Mouse (Mus musculus) kidney, postnatal 0 days (tissue): ENCODE results near the gene Wbp2. TPM values are rescaled to one million over a fixed set of nuclear protein-coding genes. Genes with fewer than 3 reads are reported as not detected.
"Not testable (repeated sequence)": the region's sequence is repeated elsewhere in the genome, so short reads cannot be mapped to it uniquely, and the experiment has no call there.

Experiments used
- ATAC-seq: fragments of 200-750 bp; cut with Nextera tagmentation; replicated peaks from 2 replicates; pipeline ENCODE4 v1.8.0; 2017; ENCODE audit warnings: low read depth, moderate number of reproducible peaks, moderate TSS enrichment, moderate library complexity; ENCODE audit not compliant: low FRiP score
- DNase-seq: peaks from one replicate; pipeline ENCODE4 v3.0.0-alpha.2; 2016; ENCODE audit warnings: low spot score
- H3K27ac ChIP-seq: fragments of 300-500 bp; sonication (generic); 2 replicates; pipeline ENCODE4 v1.5.1; 2014; ENCODE audit warnings: mild to moderate bottlenecking
- H3K27me3 ChIP-seq: fragments of 300-500 bp; sonication (generic); 2 replicates; pipeline ENCODE4 v1.6.1; 2014; ENCODE audit warnings: low read length, mixed read lengths; ENCODE audit not compliant: insufficient read depth
- H3K36me3 ChIP-seq: fragments of 300-500 bp; sonication (generic); 2 replicates; pipeline ENCODE4 v1.6.1; 2014; ENCODE audit warnings: low read length, mixed read lengths; ENCODE audit not compliant: insufficient read depth
- H3K4me1 ChIP-seq: fragments of 300-500 bp; sonication (generic); replicated peaks from 2 replicates; pipeline ENCODE4 v1.6.1; 2014; ENCODE audit warnings: antibody characterized with exemption, low read length, mixed read lengths; ENCODE audit not compliant: insufficient read depth
- H3K4me2 ChIP-seq: fragments of 300-500 bp; sonication (generic); 2 replicates; pipeline ENCODE4 v1.6.1; 2014; ENCODE audit warnings: mild to moderate bottlenecking, low read length, moderate library complexity, mixed read lengths
- H3K4me3 ChIP-seq: fragments of 300-500 bp; sonication (generic); replicated peaks from 2 replicates; pipeline ENCODE4 v1.5.1; 2014; ENCODE audit warnings: low read depth, low read length
- H3K9ac ChIP-seq: fragments of 300-500 bp; sonication (generic); 2 replicates; pipeline ENCODE4 v1.6.1; 2014; ENCODE audit warnings: low read depth, low read length
- H3K9me3 ChIP-seq: fragments of 300-500 bp; sonication (generic); replicated peaks from 2 replicates; pipeline ENCODE4 v1.6.1; 2016; ENCODE audit warnings: low read length, inconsistent platforms, mixed read lengths
- CTCF ChIP-seq: IDR thresholded peaks from 2 replicates; pipeline ENCODE4 v1.5.1; 2016; ENCODE audit warnings: antibody characterized with exemption, low read depth, mild to moderate bottlenecking, moderate library complexity
- WGBS: fragments of 180-500 bp; shearing (Covaris S2); extraction: QIAGEN DNeasy Blood & Tissue Kit; methylation state at CpG from one replicate; pipeline ENCODE4 v1.1.7; 2014; 5-methylcytosine and 5-hydroxymethylcytosine counted together
- polyA plus RNA-seq: library from polyadenylated mRNA; unstranded; fragments of >200 nt; fragmentation: Nextera tagmentation; extraction: Ambion mirVana; gene quantifications from 2 replicates; pipeline ENCODE4 v1.2.1, GENCODE M21; 2015

Gene Wbp2
- polyA plus RNA-seq, 1 experiment from 2014 or later: 125 TPM

DNA sequence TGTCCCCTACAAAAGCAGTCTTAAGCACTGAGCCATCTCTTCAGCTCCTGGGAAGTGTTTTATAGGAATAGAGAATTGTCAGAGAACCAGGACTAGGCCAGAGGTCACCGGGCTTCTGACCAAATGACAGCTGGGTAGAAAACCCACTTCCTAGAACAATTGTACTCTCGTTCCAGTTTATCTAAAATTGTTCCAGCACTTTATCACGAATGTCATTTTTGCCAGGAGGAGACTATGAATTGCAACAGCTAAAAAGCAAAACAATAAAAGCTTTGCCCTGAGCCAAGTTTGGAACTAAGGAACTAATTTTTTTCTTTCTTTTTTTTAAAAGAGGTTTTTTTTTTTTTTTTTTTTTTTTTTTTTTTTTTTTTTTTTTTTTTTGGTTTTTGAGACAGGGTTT lies 8.8 kb upstream of the Wbp2 start:
- 58% methylated on average over 3 of the region's 3 CpGs for WGBS
- Histone ChIP-seq H3K27me3 (no peaks in the 10 kb centered on the region), H3K4me3 (no peak overlapping the region), H3K4me1 (peaks cover 25% of the 10 kb centered on the region), H3K27ac (no peak overlapping the region), H3K9me3 (no peaks in the 10 kb centered on the region), H3K4me2 (no peak overlapping the region), H3K36me3 (no peaks in the 10 kb centered on the region), H3K9ac (no peak overlapping the region)
- no peak for ATAC-seq
- TF ChIP-seq CTCF: no peak
- peak; percentile 55 for DNase-seq

- H3K4me2 ChIP-seq: no peak overlapping the region
- peak overlapping the region; percentile 60; the same call in 1 of the 2 replicates for H3K27ac ChIP-seq
- H3K9me3 ChIP-seq: no peaks in the 10 kb centered on the region
- ATAC-seq: no peak
- peaks cover 9% of the 10 kb centered on the region for H3K4me1 ChIP-seq
- DNase-seq: peak; percentile 52
- no peak overlapping the region for H3K4me3 ChIP-seq
- WGBS: 46% methylated on average over 16 of the region's 16 CpGs
- no peak for TF ChIP-seq CTCF
- no peaks in the 10 kb centered on the region for H3K27me3 ChIP-seq
- H3K36me3 ChIP-seq: no peaks in the 10 kb centered on the region
- no peak overlapping the region for H3K9ac ChIP-seq
Measured at GRCm38 (mm10) chr11:116093771-116094565, 7.2 kb upstream of the Wbp2 start.

GRCm38 (mm10) chr11:116092959-116093358 lies 6.2 kb upstream of the Wbp2 start:
- H3K36me3 ChIP-seq, H3K4me3 ChIP-seq, H3K27me3 ChIP-seq, ATAC-seq, DNase-seq, H3K27ac ChIP-seq, H3K9me3 ChIP-seq, H3K4me1 ChIP-seq, H3K9ac ChIP-seq, H3K4me2 ChIP-seq: not testable (repeated sequence)
- 92% methylated on average over 6 of the region's 6 CpGs for WGBS

DNA sequence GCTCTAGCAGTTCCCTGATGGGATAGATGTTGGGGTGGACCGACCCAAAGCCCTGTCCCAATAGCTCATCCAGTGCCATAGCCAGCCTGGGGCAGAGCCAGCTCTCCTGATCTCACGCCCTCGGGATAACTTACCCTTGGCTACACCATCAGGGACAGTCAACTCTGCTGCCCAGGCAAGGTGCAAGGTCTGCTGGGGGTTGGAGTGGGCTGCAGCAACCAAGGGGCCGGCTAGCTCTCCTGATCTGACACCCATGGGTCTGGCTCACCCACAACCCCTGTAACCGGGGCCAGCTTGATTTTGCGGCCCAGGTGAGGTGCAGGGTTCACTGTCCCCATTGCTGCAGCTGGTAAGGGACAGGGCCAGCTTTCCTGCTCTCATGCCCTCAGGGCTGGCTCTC lies 4.8 kb upstream of the Wbp2 start:
- no peak for DNase-seq
- Histone ChIP-seq H3K4me3 (no peak overlapping the region), H3K27ac (no peak overlapping the region), H3K4me2 (no peak overlapping the region), H3K36me3 (no peaks in the 10 kb centered on the region), H3K9me3 (no peaks in the 10 kb centered on the region), H3K27me3 (no peaks in the 10 kb centered on the region), H3K4me1 (0 out of 2 replicates have a peak, but pooled peaks cover 2% of the 10 kb centered on the region), H3K9ac (no peak overlapping the region)
- WGBS: 84% methylated on average over 6 of the region's 6 CpGs
- ATAC-seq: no peak
- TF ChIP-seq CTCF: no peak

DNA sequence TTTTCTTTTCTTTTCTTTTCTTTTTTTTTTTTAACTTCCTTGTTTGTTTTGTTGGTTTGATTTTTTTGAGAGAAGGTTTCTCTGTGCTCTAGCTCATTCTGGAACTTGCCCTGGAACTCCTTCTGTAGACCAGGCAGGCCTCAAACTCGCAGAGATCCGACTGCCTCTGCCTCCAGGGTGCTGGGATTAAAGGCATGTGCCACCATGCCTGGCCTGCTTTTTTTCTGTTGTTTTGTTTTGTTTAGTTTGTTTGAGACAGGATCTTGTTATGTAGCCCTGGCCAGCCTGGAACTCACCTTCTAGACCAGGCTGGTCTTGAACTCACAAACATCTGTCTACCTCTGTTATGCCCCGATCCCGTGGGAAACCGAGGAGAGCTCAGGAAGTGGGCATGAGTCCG lies 2.8 kb upstream of the Wbp2 start:
- Histone ChIP-seq H3K9me3 (no peaks in the 10 kb centered on the region), H3K27me3 (no peaks in the 10 kb centered on the region), H3K4me3 (no peak overlapping the region), H3K4me2 (no peak overlapping the region), H3K4me1 (peaks cover 7% of the 10 kb centered on the region), H3K36me3 (0 out of 2 replicates have a peak, but pooled peaks cover 3% of the 10 kb centered on the region), H3K9ac (no peak overlapping the region), H3K27ac (no peak overlapping the region)
- 91% methylated on average over 6 of the region's 6 CpGs for WGBS
- ATAC-seq (no peak), DNase-seq (no peak)
- TF ChIP-seq CTCF: no peak

DNA sequence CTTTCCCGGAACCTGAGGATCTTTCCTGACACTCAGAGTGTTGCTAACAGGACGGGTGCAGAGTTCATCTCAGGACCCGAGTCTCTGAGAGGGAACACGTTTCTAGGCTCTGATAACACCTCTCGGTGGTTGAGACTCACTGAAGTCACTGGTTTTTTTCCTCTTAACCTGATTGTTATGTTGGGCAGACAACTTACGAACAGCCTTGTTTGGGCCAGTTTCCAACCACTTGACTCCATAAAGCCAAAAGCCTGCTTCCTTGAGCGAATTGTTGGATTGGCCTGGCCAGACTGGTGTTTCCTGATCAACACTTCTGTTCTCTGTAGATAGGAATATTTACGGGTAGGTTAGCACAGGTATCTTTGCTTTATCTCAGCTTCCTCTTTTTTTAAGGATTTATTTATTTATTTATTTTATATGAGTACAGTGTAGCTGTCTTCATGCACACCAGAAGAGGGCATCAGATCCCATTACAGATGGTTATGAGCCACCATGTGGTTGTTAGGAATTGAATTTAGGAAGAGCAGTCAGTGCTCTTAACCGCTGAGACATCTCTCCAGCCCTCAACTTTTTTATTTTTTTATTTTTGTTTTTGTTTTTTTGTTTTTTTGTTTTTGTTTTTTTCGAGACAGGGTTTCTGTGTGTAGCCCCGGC lies 2.1 kb upstream of the Wbp2 start:
- Histone ChIP-seq H3K27me3 (no peaks in the 10 kb centered on the region), H3K9me3 (no peaks in the 10 kb centered on the region), H3K4me1 (peaks cover 7% of the 10 kb centered on the region), H3K4me3 (no peak overlapping the region), H3K27ac (peak overlapping the region; percentile 88), H3K36me3 (0 out of 2 replicates have a peak, but pooled peaks cover 4% of the 10 kb centered on the region), H3K4me2 (no peak overlapping the region), H3K9ac (no peak overlapping the region)
- DNase-seq (no peak), ATAC-seq (no peak)
- 73% methylated on average over 11 of the region's 11 CpGs for WGBS
- peak; percentile 44 for TF ChIP-seq CTCF
